Mouse (Mus musculus): Measurements from ENCODE around the gene Ccdc78. TPM values are rescaled to one million over a fixed set of nuclear protein-coding genes. Genes with fewer than 3 reads are reported as not detected.

The Ccdc78 gene
- total RNA-seq, 1 experiment from 2014 or later: not detected

Other genes starting within 250 kb of the Ccdc78 start
- not detected in 2 replicates for gene Sox8, start 215.9 kb upstream of the Ccdc78 start, total RNA-seq (2017)
- gene Lmf1, start 207.5 kb upstream of the Ccdc78 start, total RNA-seq (2017): 10.9 and 11.8 TPM in 2 replicates
- not detected in 2 replicates for gene Gng13, start 69.4 kb upstream of the Ccdc78 start, total RNA-seq (2017)
- gene Chtf18, start 59.2 kb upstream of the Ccdc78 start, total RNA-seq (2017): 1.5 and 2.3 TPM in 2 replicates
- 1.7 and 2.2 TPM in 2 replicates for gene Rpusd1, start 58.9 kb upstream of the Ccdc78 start, total RNA-seq (2017)
- gene Mslnl, start 50.5 kb upstream of the Ccdc78 start, total RNA-seq (2017): not detected in 2 replicates
- 1.6 TPM in 1 of 2 replicates, not detected in the other for gene Msln, start 32.2 kb upstream of the Ccdc78 start, total RNA-seq (2017)
- 36.2 and 41.3 TPM in 2 replicates for gene Narfl, start 12.8 kb upstream of the Ccdc78 start, total RNA-seq (2017)
- gene Haghl, start 907 bp upstream of the Ccdc78 start, total RNA-seq (2017): 21.5 and 24.7 TPM in 2 replicates
- gene Fam173a, start 6.3 kb downstream of the Ccdc78 start, total RNA-seq (2017): 23.6 and 33.3 TPM in 2 replicates
- gene AC134908.4, start 9.1 kb downstream of the Ccdc78 start, total RNA-seq (2017): not detected in 2 replicates
- 3.5 and 4.4 TPM in 2 replicates for gene Metrn, start 10.6 kb downstream of the Ccdc78 start, total RNA-seq (2017)
- not detected in 2 replicates for gene Fbxl16, start 22.5 kb downstream of the Ccdc78 start, total RNA-seq (2017)
- 12.9 and 13.4 TPM in 2 replicates for gene Wdr24, start 37.0 kb downstream of the Ccdc78 start, total RNA-seq (2017)
- 10.9 and 11.0 TPM in 2 replicates for gene Jmjd8, start 42.3 kb downstream of the Ccdc78 start, total RNA-seq (2017)
- 74.8 and 79.7 TPM in 2 replicates for gene Stub1, start 46.8 kb downstream of the Ccdc78 start, total RNA-seq (2017)
- gene Rhbdl1, start 50.7 kb downstream of the Ccdc78 start, total RNA-seq (2017): 1.5 TPM in 1 of 2 replicates, not detected in the other
- gene Gm20683, start 55.2 kb downstream of the Ccdc78 start, total RNA-seq (2017): 3.4 and 5.6 TPM in 2 replicates
- 34.6 and 37.0 TPM in 2 replicates for gene Rhot2, start 58.3 kb downstream of the Ccdc78 start, total RNA-seq (2017)
- gene Wdr90, start 74.9 kb downstream of the Ccdc78 start, total RNA-seq (2017): 7.4 and 8.4 TPM in 2 replicates
- gene Mcrip2, start 82.2 kb downstream of the Ccdc78 start, total RNA-seq (2017): 1.2 TPM in 1 of 2 replicates, not detected in the other
- 5.8 and 7.1 TPM in 2 replicates for gene Mettl26, start 88.5 kb downstream of the Ccdc78 start, total RNA-seq (2017)
- 2.0 and 3.0 TPM in 2 replicates for gene Wfikkn1, start 94.3 kb downstream of the Ccdc78 start, total RNA-seq (2017)
- 6.5 and 7.8 TPM in 2 replicates for gene Rab40c, start 133.1 kb downstream of the Ccdc78 start, total RNA-seq (2017)
- gene Pigq, start 158.4 kb downstream of the Ccdc78 start, total RNA-seq (2017): 23.3 and 28.6 TPM in 2 replicates
- not detected in 2 replicates for gene Nhlrc4, start 158.4 kb downstream of the Ccdc78 start, total RNA-seq (2017)
- gene A930017K11Rik, start 166.0 kb downstream of the Ccdc78 start, total RNA-seq (2017): not detected in 2 replicates
- gene Capn15, start 199.2 kb downstream of the Ccdc78 start, total RNA-seq (2017): 9.2 and 10.2 TPM in 2 replicates